Mouse (Mus musculus) T-cell, adult 2 months (primary cell): ENCODE results near the gene Zfp472.
"Not testable (repeated sequence)": the region's sequence is repeated elsewhere in the genome, so short reads cannot be mapped to it uniquely, and the experiment has no call there.

ENCODE experiments used
- DNase-seq: peaks from one replicate; pipeline ENCODE4 v3.0.0; 2022; ENCODE audit warnings: low spot score

The Zfp472 gene

GRCm38 (mm10) chr17:33008337-33008736, 42.7 kb downstream of the Zfp472 start:
- no peak for DNase-seq

DNA sequence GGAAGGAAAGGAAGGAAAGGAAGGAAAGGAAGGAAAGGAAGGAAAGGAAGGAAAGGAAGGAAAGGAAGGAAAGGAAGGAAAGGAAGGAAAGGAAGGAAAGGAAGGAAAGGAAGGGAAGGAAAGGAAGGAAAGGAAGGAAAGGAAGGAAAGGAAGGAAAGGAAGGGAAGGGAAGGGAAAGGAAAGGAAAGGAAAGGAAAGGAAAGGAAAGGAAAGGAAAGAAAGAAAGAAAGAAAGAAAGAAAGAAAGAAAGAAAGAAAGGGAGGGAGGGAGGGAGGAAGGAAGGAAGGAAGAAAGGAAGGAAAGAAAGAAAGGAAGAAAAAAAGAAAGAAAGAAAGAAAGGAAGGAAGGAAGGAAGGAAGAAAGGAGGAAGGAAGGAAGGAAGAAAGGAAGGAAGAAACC, 54.8 kb downstream of the Zfp472 start:
- DNase-seq = not testable (repeated sequence)
